Mouse (Mus musculus) cerebellum, adult 11-12 months (tissue): Measurements from ENCODE around the gene Olfr1311.
"Not testable (repeated sequence)": the region's sequence is repeated elsewhere in the genome, so short reads cannot be mapped to it uniquely, and the experiment has no call there.

Source experiments
- DNase-seq: peaks from one replicate; pipeline ENCODE4 v3.0.0; 2022

The Olfr1311 gene

DNA sequence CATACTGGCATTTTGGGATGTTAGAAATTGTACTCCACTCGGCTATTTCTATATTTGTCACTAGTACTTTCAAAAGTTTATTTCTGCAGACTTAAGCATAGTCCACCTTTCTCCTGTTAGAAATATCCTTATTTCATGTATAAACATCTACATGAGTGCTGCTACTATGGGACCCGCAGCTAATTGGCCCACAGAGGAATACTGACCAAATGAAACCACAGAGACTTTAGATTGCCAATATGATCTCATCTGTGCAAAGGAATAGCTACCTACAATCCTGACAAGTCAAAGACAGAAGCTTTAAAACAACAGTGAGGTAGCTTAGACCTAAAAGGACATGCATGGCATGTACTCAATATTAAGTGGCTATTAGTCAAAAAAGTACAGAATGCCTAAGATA is at the start of gene Olfr1311:
Olfr1311 (minus strand) TSS at position 101 of the 400 bp plus-strand sequence.
- DNase-seq = no peak

DNA sequence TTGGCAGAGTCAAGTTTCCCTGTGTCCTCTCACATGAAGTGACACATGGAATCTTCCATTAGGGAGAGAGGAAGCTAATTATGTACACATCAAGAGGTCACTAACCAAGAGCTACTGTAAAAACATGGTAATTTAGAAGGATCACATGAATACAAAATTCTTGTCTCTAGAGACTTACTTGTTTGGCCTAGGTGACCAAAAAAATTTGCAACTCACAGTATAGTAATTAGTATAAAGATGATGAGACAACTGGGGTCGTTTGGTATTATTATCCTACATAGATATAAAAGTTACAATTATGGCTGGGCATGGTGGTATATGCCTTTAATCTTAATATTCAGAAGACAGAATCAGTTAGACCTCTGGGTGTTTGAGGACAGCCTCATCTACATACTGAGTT is 25.9 kb upstream of the Olfr1311 start, which contains the start of gene Olfr1312:
Olfr1312 (minus strand) TSS at position 101 of the 400 bp plus-strand sequence.
- DNase-seq = no peak

DNA sequence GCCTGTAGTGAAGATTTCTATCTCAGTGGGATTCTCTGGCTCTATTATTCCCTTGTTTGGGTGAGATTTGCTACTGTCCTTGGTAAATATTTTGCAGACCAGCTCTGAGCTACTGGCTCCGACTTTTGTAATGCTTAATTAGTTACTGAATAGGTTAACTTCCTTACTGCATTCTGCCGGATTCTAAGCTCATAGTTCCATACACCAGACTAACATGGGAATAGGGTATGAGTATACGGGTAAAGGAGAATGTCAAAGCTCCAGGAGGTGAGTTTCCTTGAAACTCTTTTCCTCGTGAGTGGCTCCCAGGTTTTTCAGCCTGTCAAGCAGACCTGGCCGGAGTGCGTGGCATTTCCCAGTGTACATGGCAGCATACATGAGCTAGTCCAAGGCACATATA is 2.8 kb upstream of the Olfr1311 start:
- not testable (repeated sequence) for DNase-seq

DNA sequence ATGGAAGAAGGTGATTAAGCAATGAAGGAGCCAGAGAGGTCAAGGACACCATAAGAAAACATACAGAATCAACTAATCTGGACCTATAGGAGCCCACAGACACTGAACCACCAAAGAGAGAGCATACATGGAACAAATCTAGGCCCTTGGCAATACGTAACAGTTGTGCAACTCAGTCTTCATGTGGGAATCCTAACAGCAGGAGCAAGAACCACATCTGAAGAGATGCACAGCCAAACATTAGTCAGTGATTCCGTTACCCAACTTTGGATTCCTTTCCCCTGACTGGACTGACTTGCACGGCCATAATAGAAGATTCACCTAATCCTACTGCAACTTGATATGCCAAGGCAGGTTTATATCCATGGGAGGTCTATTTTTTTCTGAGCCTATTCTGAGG is 9.3 kb downstream of the Olfr1311 start:
- no peak for DNase-seq

DNA sequence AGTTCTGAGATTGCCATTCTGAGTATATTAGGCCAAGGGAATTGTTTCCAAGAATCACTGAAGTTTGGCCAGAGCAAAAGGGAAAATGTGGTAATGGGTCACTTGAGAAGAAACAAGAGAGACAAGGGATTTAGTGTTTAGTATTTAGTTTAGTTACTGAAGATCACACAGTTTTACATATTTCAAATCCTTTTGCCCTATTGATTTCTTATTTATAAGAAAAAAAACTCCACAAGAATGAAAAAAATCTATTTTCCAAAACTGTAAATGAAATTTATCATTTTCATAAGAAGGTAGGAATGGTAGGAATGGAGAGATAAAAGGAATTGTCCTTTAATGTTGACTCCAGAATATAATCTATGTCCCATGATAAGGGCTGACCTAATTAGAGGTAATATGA is 11.6 kb downstream of the Olfr1311 start, which contains the start of gene Olfr1310:
Olfr1310 (minus strand) TSS at position 101 of the 400 bp plus-strand sequence.
- no peak for DNase-seq

DNA sequence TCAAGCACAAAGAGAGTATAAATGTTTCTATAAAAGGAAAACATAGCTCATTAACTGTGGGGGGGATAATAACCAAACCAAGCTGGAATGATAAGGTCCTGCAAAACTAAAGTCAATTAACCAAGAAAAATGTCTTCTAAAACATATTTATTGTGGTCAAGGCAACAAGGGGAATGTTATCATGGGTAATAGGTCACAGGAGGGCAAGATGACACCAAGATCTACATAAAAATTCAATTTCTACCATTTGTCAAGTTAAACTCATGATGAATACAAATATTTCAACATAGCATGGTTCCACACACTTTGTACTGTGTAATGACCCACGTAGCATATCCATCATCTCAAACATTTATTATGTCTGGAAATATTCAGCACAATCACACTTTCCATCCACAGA is 34.0 kb downstream of the Olfr1311 start, which contains the start of gene Olfr1309:
Olfr1309 (minus strand) TSS at position 101 of the 400 bp plus-strand sequence.
- no peak for DNase-seq
